Mouse (Mus musculus) bone marrow macrophage, adult 2 months (primary cell): ENCODE data around the gene Cfap126. TPM values are rescaled to one million over a fixed set of nuclear protein-coding genes. Genes with fewer than 3 reads are reported as not detected.
"Not testable (repeated sequence)": the region's sequence is repeated elsewhere in the genome, so short reads cannot be mapped to it uniquely, and the experiment has no call there.

ENCODE experiments used
- H3K27ac ChIP-seq: 2 replicates; pipeline ENCODE4 v1.5.1; 2012; ENCODE audit warnings: low read depth, low read length; ENCODE audit not compliant: insufficient read depth
- H3K4me1 ChIP-seq: 2 replicates; pipeline ENCODE4 v1.6.1; 2012; ENCODE audit warnings: low read length; ENCODE audit not compliant: control insufficient read depth, insufficient read depth
- H3K4me3 ChIP-seq: 2 replicates; pipeline ENCODE4 v1.5.1; 2012; ENCODE audit warnings: mild to moderate bottlenecking, low read length, moderate library complexity; ENCODE audit not compliant: insufficient read depth
- CTCF ChIP-seq: IDR thresholded peaks from 2 replicates; pipeline ENCODE4 v1.5.1; 2012; ENCODE audit warnings: low read depth, mild to moderate bottlenecking, low read length, moderate library complexity
- POLR2A ChIP-seq: IDR thresholded peaks from 2 replicates; pipeline ENCODE4 v1.6.1; 2012; ENCODE audit warnings: mild to moderate bottlenecking, low read depth, low read length, borderline replicate concordance
- polyA plus RNA-seq: library from polyadenylated mRNA; stranded (reverse); fragments of >200 nt; gene quantifications from 2 replicates; pipeline ENCODE4 v1.2.4, GENCODE M21; 2012; ENCODE audit not compliant: missing spikeins, insufficient read depth, insufficient read length

Cfap126 gene
- polyA plus RNA-seq, 1 experiment: 4.5 TPM

DNA sequence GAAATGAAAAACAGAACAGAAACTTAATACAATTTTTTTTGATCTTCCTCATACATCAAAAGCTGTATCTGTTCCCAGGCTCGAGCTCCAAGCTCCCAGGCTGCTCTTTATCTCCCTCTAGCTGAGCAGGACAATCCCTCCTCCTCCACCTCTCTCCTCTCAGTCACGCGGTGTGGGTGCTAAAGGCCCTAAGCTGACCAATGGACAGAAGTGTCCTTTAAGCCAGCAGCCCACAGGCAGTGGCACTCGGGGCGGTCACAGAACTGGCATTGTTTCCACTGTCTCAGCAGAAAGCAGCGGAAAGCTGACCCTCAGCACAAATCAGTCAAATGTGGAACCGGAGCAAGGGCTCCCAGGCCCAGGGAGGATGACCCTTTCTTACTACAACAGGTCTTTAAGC, 15.5 kb downstream of the Cfap126 start:
- Histone ChIP-seq H3K27ac (no peak overlapping the region), H3K4me3 (no peak overlapping the region), H3K4me1 (no peaks in the 10 kb centered on the region)
- TF ChIP-seq POLR2A (no peak), CTCF (no peak)

DNA sequence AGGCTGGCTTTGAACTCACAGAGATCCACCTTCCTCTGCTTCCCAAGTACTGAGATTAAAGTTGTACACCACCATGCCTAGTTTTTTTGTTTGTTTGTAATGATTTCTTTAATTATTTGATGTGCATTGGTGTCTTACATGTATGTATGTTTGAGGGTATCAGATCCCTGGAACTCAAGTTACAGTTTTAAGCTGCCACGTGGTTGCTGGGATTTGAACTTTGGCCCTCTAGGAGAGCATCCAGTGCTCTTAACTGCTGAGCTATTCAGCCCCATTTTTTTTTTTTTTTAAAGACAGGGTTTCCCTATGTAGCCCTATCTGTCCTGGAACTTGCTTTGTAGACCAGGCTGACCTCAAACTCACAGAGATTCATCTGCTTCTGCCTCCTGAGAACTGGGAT, 17.3 kb downstream of the Cfap126 start:
- Histone ChIP-seq H3K27ac (no peak overlapping the region), H3K4me1 (no peaks in the 10 kb centered on the region), H3K4me3 (no peak overlapping the region)
- no peak for TF ChIP-seq POLR2A
- TF ChIP-seq CTCF: no peak

DNA sequence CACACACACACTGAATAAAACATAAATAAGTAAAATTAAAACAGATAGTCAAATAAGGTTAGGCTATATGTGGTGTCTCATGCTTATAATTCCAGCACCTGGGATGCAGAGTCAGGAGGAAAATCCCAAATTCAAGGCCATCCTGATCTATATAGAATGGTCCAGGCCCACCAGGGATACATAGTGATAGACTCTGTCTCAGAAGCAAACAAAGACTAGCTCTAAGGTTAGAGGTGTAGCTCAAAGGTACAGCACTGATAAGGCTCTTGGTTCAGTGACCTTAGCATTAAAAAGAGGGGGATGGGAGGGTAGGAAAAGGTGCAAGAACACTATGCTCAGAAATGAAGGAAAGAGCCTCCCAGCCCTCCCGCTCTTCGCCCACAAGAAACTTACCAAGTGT, 21.9 kb downstream of the Cfap126 start:
- Histone ChIP-seq H3K4me1 (no peaks in the 10 kb centered on the region), H3K27ac (no peak overlapping the region), H3K4me3 (no peak overlapping the region)
- no peak for TF ChIP-seq POLR2A
- TF ChIP-seq CTCF: no peak

DNA sequence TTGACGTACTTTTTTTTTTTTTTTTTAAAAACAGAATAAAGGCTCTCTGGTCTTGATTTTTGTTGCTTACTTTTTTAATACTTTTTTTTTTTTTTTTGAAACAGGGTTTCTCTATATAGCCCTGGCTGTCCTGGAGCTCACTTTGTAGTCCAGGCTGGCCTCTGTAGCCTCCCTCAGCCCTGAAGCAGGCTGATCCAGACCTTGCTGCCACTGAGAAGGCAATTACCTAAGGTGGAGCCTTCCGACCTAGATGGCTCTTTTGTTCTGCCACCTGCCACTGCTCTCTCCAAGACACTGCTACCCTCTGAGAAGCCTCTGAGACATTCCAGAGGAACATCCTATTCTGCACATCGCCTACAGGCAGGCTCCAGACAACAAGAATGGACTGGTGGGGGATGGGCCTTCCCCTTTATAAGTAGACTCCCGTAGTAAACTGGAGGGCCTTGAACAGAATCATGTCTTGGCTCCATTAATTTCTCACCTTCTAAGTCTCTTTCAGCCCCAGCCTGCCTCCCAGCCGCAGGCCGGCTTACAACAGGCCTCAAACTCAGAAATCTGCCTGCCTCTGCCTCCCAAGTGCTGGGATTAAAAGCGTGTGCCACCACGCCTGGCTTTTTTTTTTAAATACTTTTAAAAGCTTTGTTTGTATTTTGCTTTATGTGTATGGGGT, 23.9 kb downstream of the Cfap126 start:
- not testable (repeated sequence) for H3K27ac ChIP-seq, H3K4me3 ChIP-seq, H3K4me1 ChIP-seq

DNA sequence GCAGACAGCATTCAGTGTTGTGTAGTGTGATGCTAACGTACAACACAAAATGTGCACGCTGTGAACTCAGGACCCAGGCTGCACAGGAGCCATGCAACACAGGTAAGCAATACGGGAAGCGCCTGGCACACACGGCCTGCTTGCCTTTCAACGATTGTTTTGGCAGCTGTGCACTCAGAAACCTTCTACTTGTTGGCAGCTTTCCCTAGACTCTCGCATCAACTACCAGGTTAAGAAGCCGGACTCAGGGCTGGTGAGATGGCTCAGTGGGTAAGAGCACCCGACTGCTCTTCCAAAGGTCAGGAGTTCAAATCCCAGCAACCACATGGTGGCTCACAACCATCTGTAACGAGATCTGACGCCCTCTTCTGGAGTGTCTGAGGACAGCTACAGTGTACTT, 29.3 kb downstream of the Cfap126 start:
- H3K4me1 ChIP-seq, H3K27ac ChIP-seq, H3K4me3 ChIP-seq: not testable (repeated sequence)

DNA sequence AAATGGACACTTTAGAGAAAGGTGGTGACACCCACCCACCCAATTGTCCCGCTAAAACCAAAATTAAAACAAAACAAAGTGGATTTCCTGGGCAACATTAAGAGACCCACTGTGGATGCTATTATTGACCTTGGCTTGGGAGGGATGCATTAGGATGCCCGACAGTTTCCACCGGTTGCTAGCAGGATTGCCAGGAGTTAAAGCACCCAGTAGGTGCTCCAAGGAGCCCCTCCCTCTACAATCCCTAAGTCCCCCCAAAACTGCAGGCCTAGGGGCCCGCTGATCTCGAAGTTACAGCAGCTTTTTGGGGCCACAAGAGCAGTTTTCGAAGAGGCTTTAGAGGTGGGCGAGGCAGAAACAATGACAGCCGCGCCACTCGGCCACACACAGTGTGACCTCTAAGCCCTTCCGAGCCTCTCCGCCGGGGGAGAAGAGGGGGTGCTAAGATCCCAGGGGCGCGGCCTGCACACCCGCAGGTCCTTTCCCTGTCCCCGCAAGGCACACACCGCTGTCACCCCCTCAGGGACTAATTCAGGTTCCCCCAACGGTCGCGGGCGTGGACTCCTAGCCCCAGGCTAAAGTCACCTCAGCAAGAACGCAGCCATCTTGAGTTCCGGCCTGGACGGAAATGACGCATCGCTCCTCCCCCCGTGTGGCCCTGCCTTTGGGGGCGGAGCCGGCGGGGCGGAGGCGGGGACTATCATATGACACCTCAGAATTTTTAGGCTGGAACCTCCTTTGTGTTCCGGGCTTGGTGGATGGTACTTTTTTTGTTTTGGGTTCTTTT, 36.4 kb downstream of the Cfap126 start, which contains the start of the genes Sdhc and Mpz:
Gene Sdhc, minus strand, starts transcription at position 630 of the 787 bp plus-strand sequence.
Gene Mpz, plus strand, starts transcription at position 738 of the 787 bp plus-strand sequence.
- Histone ChIP-seq H3K4me1 (peaks cover 20% of the 10 kb centered on the region), H3K4me3 (peak within 1 kb of the TSS; percentile 83), H3K27ac (peak within 1 kb of the TSS; percentile 83)
- TF ChIP-seq POLR2A (no peak), CTCF (no peak)

DNA sequence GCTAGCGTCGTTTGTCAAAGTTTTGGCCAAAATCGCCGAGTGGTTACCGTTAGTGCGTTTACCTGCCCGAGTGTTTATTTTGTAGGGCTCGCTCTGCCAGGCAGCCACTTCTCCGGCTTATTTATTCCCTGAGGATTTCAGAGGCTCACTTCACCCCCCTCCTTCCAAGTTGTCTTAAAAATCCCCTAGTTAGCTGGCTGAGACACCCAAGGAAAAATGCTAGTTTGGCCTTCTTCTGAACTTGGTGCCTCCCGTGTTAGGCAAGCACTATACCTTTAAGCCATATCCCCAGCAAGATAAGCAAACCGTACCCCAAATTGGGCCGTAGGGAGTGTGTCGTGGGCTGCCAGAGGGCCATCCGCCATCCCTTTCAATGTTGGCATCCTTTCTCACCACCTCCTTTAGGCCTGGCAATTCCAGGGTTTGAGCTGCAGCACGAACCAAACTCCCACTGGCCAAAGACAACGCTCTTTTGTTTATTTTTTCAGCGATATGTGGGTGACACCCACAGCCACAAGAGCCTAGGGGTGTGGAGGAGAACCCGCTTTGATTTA, 37.2 kb downstream of the Cfap126 start:
- peaks cover 20% of the 10 kb centered on the region for H3K4me1 ChIP-seq
- H3K27ac ChIP-seq: peak overlapping the region; percentile 83
- TF ChIP-seq CTCF (no peak), POLR2A (no peak)
- peak overlapping the region; percentile 56 for H3K4me3 ChIP-seq

DNA sequence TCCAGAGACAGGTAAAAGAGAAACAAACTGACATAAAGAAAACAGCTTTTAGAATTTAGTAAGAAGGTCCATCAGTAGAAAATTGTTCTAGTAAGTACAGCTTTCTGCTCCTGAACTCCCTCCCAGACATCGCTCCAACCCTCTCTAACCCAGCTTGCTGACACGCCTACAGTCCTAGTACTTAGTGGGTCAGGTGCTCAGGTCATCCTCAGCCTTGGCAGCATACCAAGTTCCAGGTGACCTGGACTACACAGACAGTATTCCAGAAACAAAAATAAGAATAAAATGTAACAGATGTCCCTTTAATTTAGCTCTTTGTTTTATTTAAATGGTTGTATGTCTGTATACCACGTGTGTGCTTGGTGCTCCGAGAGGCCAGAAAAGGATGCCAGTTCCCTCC, 38.2 kb downstream of the Cfap126 start:
- no peak for TF ChIP-seq CTCF
- TF ChIP-seq POLR2A: no peak
- Histone ChIP-seq H3K27ac (no peak overlapping the region), H3K4me1 (peaks cover 30% of the 10 kb centered on the region), H3K4me3 (no peak overlapping the region)

DNA sequence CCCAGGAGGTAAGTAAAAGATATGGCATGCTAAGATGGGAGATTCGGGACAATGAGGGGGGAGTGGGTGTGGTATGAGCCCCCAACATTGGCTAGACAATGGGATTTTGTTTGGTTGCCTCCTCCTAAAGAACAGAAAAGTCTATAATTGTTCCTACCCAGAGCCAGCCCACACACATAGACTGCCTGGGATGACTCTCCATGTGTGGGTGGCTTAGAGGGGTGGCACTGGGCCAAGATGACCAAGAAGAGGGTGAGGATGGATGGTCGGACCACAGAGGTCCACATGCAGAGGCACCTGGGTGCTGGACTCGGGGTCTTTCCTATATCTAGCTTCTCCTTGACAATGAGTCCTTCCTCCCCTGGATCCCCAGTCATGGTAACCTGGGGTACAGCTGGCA, 42.9 kb downstream of the Cfap126 start:
- TF ChIP-seq CTCF (no peak), POLR2A (no peak)
- Histone ChIP-seq H3K4me3 (no peak overlapping the region), H3K27ac (peak overlapping the region; percentile 9), H3K4me1 (peaks cover 34% of the 10 kb centered on the region)

DNA sequence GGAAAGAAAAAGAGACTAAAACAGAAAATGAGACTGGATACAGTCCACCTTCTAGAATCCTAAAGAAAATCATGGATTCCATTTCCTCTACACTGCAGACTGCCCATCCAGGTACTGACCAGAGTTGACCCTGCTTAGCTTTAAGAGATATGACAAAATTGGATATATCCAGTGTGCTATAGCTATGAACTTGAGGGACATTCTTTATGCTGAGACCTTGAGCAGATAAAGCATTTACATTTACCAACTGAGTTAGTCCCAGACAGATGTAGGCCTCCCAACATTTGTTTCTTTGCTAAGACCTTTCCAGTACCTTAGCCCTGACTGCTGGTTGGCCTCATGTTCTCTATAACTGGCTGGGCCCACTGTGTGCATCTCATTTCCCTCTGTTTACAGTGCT, 44.2 kb downstream of the Cfap126 start:
- Histone ChIP-seq H3K4me3 (no peak overlapping the region), H3K4me1 (peaks cover 37% of the 10 kb centered on the region), H3K27ac (no peak overlapping the region)
- no peak for TF ChIP-seq CTCF
- no peak for TF ChIP-seq POLR2A
